ENCODE assay signal across 15 mouse cellular contexts in the genomic region with DNA sequence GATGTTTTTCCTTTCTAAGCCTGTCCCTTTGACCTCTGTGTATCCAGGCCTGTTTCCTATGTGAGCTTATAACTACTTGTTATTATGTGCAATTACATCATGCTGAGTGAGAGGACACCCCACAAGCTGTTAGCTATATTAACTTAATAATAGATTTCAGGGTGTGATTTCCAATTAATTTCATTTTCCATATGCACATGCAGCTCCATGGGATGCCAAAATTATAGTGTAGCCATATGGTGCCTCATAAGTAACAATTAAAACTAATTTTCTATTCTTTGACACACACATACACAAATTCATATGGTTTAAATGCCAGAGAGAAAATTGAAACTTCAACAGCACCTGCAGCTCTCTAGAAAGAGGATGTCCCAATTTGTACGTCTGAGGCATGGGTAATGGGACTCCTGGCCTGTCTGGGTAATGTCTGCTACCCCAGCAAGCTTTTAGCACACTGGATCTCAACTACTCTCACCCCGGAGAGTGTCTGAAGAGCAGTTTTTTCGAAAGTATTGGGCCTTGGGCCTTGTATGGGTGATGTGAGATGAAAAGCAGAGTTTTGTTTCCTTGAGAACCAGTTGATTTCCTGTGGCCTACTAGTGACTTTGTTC.
"Had no signal": no experiment of that assay in that cellular context is flagged by ENCODE, and none has a peak within 500 bp of the region (broad histone marks: within the 10 kb centered on the region; RNA-seq: fewer than 3 reads in every experiment).

No protein-coding gene starts in this region.

- DNase-seq: kidney, adult 2 months; kidney, postnatal 14 days; liver, embryonic 13.5 days; lung, adult 2 months; lung, postnatal 36 days; midbrain, embryonic 14.5 days; right cerebral cortex, adult 18-20 months; thymus, adult 18-20 months; thymus, postnatal 14 days had no signal

- H3K4me1 ChIP-seq: kidney, embryonic 15.5 days; midbrain, embryonic 10.5 days had no signal

- H3K36me3 ChIP-seq: kidney, embryonic 15.5 days; liver, embryonic 13.5 days; midbrain, embryonic 10.5 days; neural tube, embryonic 15.5 days had no signal

- H3K27me3 ChIP-seq: kidney, embryonic 15.5 days; liver, embryonic 13.5 days; neural tube, embryonic 15.5 days had no signal

- ATAC-seq: lung, postnatal 0 days had no signal

- H3K9ac ChIP-seq: kidney, embryonic 15.5 days; liver, embryonic 13.5 days; neural tube, embryonic 15.5 days had no signal

- H3K4me2 ChIP-seq: kidney, embryonic 15.5 days; liver, embryonic 13.5 days; neural tube, embryonic 15.5 days had no signal

- H3K4me3 ChIP-seq: kidney, embryonic 15.5 days; liver, embryonic 13.5 days; midbrain, embryonic 10.5 days; myocyte; neural tube, embryonic 15.5 days had no signal

- H3K9me3 ChIP-seq: kidney, embryonic 15.5 days; liver, embryonic 13.5 days; midbrain, embryonic 10.5 days; neural tube, embryonic 15.5 days had no signal

- H3K27ac ChIP-seq: kidney, embryonic 15.5 days; liver, embryonic 13.5 days; midbrain, embryonic 10.5 days; neural tube, embryonic 15.5 days; stomach, postnatal 0 days had no signal
